Mouse (Mus musculus) thymus, postnatal 10 days (tissue): ENCODE results near the gene Sp3.
"Not testable (repeated sequence)": the region's sequence is repeated elsewhere in the genome, so short reads cannot be mapped to it uniquely, and the experiment has no call there.

Source experiments
- DNase-seq, 2 experiments: peaks; one replicate each; pipeline ENCODE4 v3.0.0; 2021; ENCODE audit warnings: low spot score in 2 of 2

Gene Sp3

GRCm38 (mm10) chr2:72992497-72992896, 12.3 kb upstream of the Sp3 start:
- DNase-seq: no peak

GRCm38 (mm10) chr2:72988945-72989344, 8.7 kb upstream of the Sp3 start:
- not testable (repeated sequence) for DNase-seq

GRCm38 (mm10) chr2:72986616-72987015, 6.4 kb upstream of the Sp3 start, which contains the start of gene Gm11084:
Gm11084 (minus strand) TSS chr2:72986716.
- DNase-seq: no peak

GRCm38 (mm10) chr2:72985516-72985915, 5.3 kb upstream of the Sp3 start:
- DNase-seq: no peak

- DNase-seq: no peak
These were observed 4.6 kb upstream of the Sp3 start for GRCm38 (mm10) chr2:72984806-72985205.

GRCm38 (mm10) chr2:72983211-72983610, 3.0 kb upstream of the Sp3 start:
- DNase-seq: no peak

GRCm38 (mm10) chr2:72982110-72982785, 2.0 kb upstream of the Sp3 start:
- DNase-seq: no peak

GRCm38 (mm10) chr2:72981441-72982109, 1.3 kb upstream of the Sp3 start:
- DNase-seq: no peak

GRCm38 (mm10) chr2:72981075-72981420, 802 bp upstream of the Sp3 start:
- no peak for DNase-seq

- DNase-seq: peak; percentile 86 to 87
These were observed 581 bp downstream of the Sp3 start for GRCm38 (mm10) chr2:72979659-72980071.

GRCm38 (mm10) chr2:72978901-72979658, 1.2 kb downstream of the Sp3 start:
- DNase-seq: peak; percentile 81 to 89

GRCm38 (mm10) chr2:72978473-72978872, 1.8 kb downstream of the Sp3 start:
- DNase-seq: peak; percentile 51 to 52

- DNase-seq: no peak
These were observed 3.0 kb downstream of the Sp3 start for GRCm38 (mm10) chr2:72977272-72977671.

- no peak for DNase-seq
These were observed 4.2 kb downstream of the Sp3 start for GRCm38 (mm10) chr2:72976036-72976435.

GRCm38 (mm10) chr2:72970831-72971230, 9.4 kb downstream of the Sp3 start:
- DNase-seq: no peak

GRCm38 (mm10) chr2:72970302-72970701, 9.9 kb downstream of the Sp3 start:
- no peak for DNase-seq

- no peak for DNase-seq
These were observed 11.7 kb downstream of the Sp3 start for GRCm38 (mm10) chr2:72968536-72968935.

GRCm38 (mm10) chr2:72965450-72965849, 14.8 kb downstream of the Sp3 start:
- DNase-seq: no peak

- DNase-seq: no peak
These were observed 23.8 kb downstream of the Sp3 start for GRCm38 (mm10) chr2:72956415-72956814.

- DNase-seq: no peak
These were observed 27.3 kb downstream of the Sp3 start for GRCm38 (mm10) chr2:72952979-72953378.

GRCm38 (mm10) chr2:72935937-72936336, 44.3 kb downstream of the Sp3 start:
- DNase-seq: no peak

GRCm38 (mm10) chr2:72932186-72932585, 48.1 kb downstream of the Sp3 start:
- DNase-seq: no peak

- DNase-seq: no peak
These were observed 55.3 kb downstream of the Sp3 start for GRCm38 (mm10) chr2:72924981-72925380.
